Mouse (Mus musculus) kidney, adult 2 months (tissue): Measurements from ENCODE around the gene Bmpr1a. TPM values are rescaled to one million over a fixed set of nuclear protein-coding genes. Genes with fewer than 3 reads are reported as not detected.

Source experiments
- DNase-seq: peaks from one replicate; pipeline ENCODE4 v3.0.0; 2021
- H3K27ac ChIP-seq: fragments of 200-500 bp; 2 replicates; pipeline ENCODE4 v1.5.1; 2012; ENCODE audit warnings: low read depth, low read length, control low read depth, inconsistent platforms; ENCODE audit not compliant: insufficient read depth
- H3K27me3 ChIP-seq: fragments of 200-500 bp; replicated peaks from 2 replicates; pipeline ENCODE4 v1.6.1; 2012; ENCODE audit warnings: mild to moderate bottlenecking, moderate library complexity, low read length, inconsistent platforms; ENCODE audit not compliant: control insufficient read depth, insufficient read depth
- H3K36me3 ChIP-seq: fragments of 200-500 bp; 2 replicates; pipeline ENCODE4 v1.6.1; 2012; ENCODE audit warnings: mild to moderate bottlenecking, moderate library complexity, low read length, inconsistent platforms; ENCODE audit not compliant: control insufficient read depth, insufficient read depth
- H3K4me1 ChIP-seq: fragments of 200-500 bp; 2 replicates; pipeline ENCODE4 v1.6.1; 2011; ENCODE audit warnings: low read length; ENCODE audit not compliant: control insufficient read depth, insufficient read depth
- H3K4me3 ChIP-seq: fragments of 200-500 bp; 2 replicates; pipeline ENCODE4 v1.5.1; 2011; ENCODE audit warnings: mild to moderate bottlenecking, low read depth, low read length, control low read depth; ENCODE audit not compliant: insufficient read depth
- CTCF ChIP-seq: fragments of 200-500 bp; conservative IDR thresholded peaks from 2 replicates; pipeline ENCODE4 v1.5.1; 2011; ENCODE audit warnings: low read depth, mild to moderate bottlenecking, control low read depth, low read length, moderate library complexity, mixed read lengths; ENCODE audit not compliant: insufficient read depth, insufficient read length
- POLR2A ChIP-seq: fragments of 200-500 bp; IDR thresholded peaks from one replicate; pipeline ENCODE4 v1.6.1; 2011; ENCODE audit warnings: low read depth, low read length, control low read depth
- WGBS: fragments of 180-500 bp; shearing (Covaris S2); methylation state at CpG from one replicate; pipeline ENCODE4 v1.1.7; 2018; 5-methylcytosine and 5-hydroxymethylcytosine counted together
- polyA plus RNA-seq: library from polyadenylated mRNA; depleted of rRNA; stranded (reverse); fragments of >200 nt; gene quantifications from 2 replicates; pipeline ENCODE4 v1.2.3, GENCODE M21; 2012

Gene Bmpr1a
- polyA plus RNA-seq, 1 experiment, result 11.4 TPM

GRCm38 (mm10) chr14:34450451-34450850 lies 52.7 kb downstream of the Bmpr1a start:
- H3K27ac ChIP-seq, result no peak overlapping the region
- H3K27me3 ChIP-seq, result no peaks in the 10 kb centered on the region
- WGBS, result 75% methylated on average over 5 of the region's 5 CpGs
- H3K36me3 ChIP-seq, result no peaks in the 10 kb centered on the region; the same call in 1 of the 2 replicates
- DNase-seq, result no peak
- no peak overlapping the region for H3K4me3 ChIP-seq
- TF ChIP-seq POLR2A, result no peak
- no peak for TF ChIP-seq CTCF
- no peaks in the 10 kb centered on the region; the same call in 1 of the 2 replicates for H3K4me1 ChIP-seq

GRCm38 (mm10) chr14:34449807-34450206 lies 53.3 kb downstream of the Bmpr1a start:
- peak; percentile 65 for DNase-seq
- TF ChIP-seq CTCF (no peak), POLR2A (no peak)
- Histone ChIP-seq H3K36me3 (no peaks in the 10 kb centered on the region; the same call in 1 of the 2 replicates), H3K4me1 (no peaks in the 10 kb centered on the region; the same call in 1 of the 2 replicates), H3K27ac (no peak overlapping the region), H3K4me3 (no peak overlapping the region), H3K27me3 (no peaks in the 10 kb centered on the region)
- WGBS, result 33% methylated on average over 9 of the region's 9 CpGs

DNA sequence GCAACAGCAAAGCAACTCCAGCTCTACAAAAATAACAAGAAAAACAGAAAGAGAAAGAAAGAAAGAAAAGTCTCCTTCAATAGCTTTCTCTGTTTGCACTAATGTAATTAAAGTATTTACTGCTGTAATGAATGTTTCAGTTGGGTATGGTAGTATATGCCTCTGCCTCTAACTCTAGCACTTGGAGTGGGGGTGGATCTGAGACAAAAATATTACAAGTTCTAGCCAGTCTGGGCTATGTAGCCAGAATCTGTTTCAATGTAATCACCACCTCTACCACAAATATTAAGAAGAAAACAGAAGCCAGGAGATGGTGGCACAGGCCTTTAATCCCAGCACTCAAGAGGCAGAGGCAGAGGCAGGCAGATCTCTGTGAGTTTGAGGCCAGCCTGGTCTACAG lies 54.7 kb downstream of the Bmpr1a start:
- no peaks in the 10 kb centered on the region; the same call in 1 of the 2 replicates for H3K4me1 ChIP-seq
- TF ChIP-seq CTCF (no peak), POLR2A (no peak)
- H3K4me3 ChIP-seq, result no peak overlapping the region
- DNase-seq, result no peak
- H3K36me3 ChIP-seq, result no peaks in the 10 kb centered on the region
- H3K27me3 ChIP-seq, result no peaks in the 10 kb centered on the region
- H3K27ac ChIP-seq, result no peak overlapping the region

- no peak overlapping the region for H3K27ac ChIP-seq
- no peak for TF ChIP-seq CTCF
- TF ChIP-seq POLR2A, result no peak
- 82% methylated on average over 4 of the region's 4 CpGs for WGBS
- H3K27me3 ChIP-seq, result no peaks in the 10 kb centered on the region
- no peak for DNase-seq
- no peak overlapping the region for H3K4me3 ChIP-seq
- H3K4me1 ChIP-seq, result no peaks in the 10 kb centered on the region; the same call in 1 of the 2 replicates
- no peaks in the 10 kb centered on the region for H3K36me3 ChIP-seq
These were observed 55.5 kb downstream of the Bmpr1a start for GRCm38 (mm10) chr14:34447659-34448058.

- Histone ChIP-seq H3K27ac (no peak overlapping the region), H3K27me3 (no peaks in the 10 kb centered on the region), H3K36me3 (no peaks in the 10 kb centered on the region), H3K4me1 (no peaks in the 10 kb centered on the region; the same call in 1 of the 2 replicates), H3K4me3 (no peak overlapping the region)
- no peak for DNase-seq
- TF ChIP-seq POLR2A (no peak), CTCF (no peak)
- WGBS, result 97% methylated on average over 6 of the region's 6 CpGs
These were observed 56.5 kb downstream of the Bmpr1a start for GRCm38 (mm10) chr14:34446624-34447023.

GRCm38 (mm10) chr14:34445348-34445747 lies 57.8 kb downstream of the Bmpr1a start:
- 73% methylated on average over 3 of the region's 3 CpGs for WGBS
- Histone ChIP-seq H3K4me3 (no peak overlapping the region), H3K36me3 (0 out of 2 replicates have a peak, but pooled peaks cover 1% of the 10 kb centered on the region), H3K27me3 (no peaks in the 10 kb centered on the region), H3K27ac (no peak overlapping the region), H3K4me1 (no peaks in the 10 kb centered on the region; the same call in 1 of the 2 replicates)
- no peak for TF ChIP-seq CTCF
- TF ChIP-seq POLR2A, result no peak
- no peak for DNase-seq

- Histone ChIP-seq H3K27me3 (no peaks in the 10 kb centered on the region), H3K4me1 (no peaks in the 10 kb centered on the region; the same call in 1 of the 2 replicates), H3K4me3 (no peak overlapping the region), H3K36me3 (peaks cover 2% of the 10 kb centered on the region; the same call in 1 of the 2 replicates), H3K27ac (no peak overlapping the region)
- TF ChIP-seq POLR2A, result no peak
- TF ChIP-seq CTCF, result no peak
- DNase-seq, result no peak
These were observed 58.2 kb downstream of the Bmpr1a start for GRCm38 (mm10) chr14:34444924-34445323.

DNA sequence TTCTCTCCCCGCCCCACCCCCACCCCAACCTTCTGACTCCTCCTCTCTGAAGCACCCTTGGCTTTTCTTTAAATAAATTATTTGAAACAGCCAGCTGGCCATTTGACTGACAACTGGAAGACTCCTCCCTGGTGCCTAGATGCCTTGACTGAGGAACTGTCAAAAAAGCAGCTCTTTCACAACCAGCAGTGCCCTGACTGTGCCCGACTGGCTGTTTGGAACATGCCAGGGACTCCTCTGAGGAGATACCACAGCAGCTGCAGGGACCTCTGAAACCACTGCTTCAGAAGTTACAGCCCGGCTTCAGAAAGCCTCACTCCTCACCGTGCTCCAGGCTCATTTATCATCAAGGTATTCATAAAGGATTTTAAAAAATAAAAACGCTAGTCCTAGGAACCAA lies 58.8 kb downstream of the Bmpr1a start:
- H3K4me3 ChIP-seq, result no peak overlapping the region
- 77% methylated on average over 5 of the region's 5 CpGs for WGBS
- no peak overlapping the region for H3K27ac ChIP-seq
- peaks cover 4% of the 10 kb centered on the region; the same call in 1 of the 2 replicates for H3K36me3 ChIP-seq
- no peaks in the 10 kb centered on the region for H3K27me3 ChIP-seq
- H3K4me1 ChIP-seq, result no peaks in the 10 kb centered on the region; the same call in 1 of the 2 replicates
- DNase-seq, result no peak
- TF ChIP-seq CTCF, result no peak
- TF ChIP-seq POLR2A, result no peak
